Mouse (Mus musculus) cerebellum, postnatal 36 days (tissue): Measurements from ENCODE around the gene Dnal4.

Source experiments
- DNase-seq, 2 experiments: peaks; one replicate each; pipeline ENCODE4 v3.0.0; 2021 to 2022; ENCODE audit warnings: mixed read lengths in 2 of 2

Gene Dnal4

DNA sequence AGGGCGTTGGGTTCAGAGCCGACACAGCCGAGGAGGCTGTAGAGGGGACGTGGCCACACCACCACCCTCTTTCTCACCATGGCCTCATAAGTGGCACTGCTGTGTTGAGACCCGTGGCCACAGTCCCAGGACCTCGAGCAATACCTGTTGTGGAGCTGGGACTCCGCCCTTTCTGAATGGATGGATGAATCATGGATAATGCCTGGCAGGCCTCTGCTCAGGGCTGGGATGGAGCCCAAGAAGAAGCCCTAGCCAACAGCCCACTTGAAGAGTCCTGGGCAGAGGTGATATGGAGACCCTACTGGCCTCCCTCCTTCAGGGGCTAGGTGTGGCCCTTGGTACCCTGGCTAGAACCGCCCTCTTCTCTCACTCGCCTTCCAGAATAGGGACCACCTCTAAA lies 14.6 kb downstream of the Dnal4 start:
- DNase-seq: no peak

DNA sequence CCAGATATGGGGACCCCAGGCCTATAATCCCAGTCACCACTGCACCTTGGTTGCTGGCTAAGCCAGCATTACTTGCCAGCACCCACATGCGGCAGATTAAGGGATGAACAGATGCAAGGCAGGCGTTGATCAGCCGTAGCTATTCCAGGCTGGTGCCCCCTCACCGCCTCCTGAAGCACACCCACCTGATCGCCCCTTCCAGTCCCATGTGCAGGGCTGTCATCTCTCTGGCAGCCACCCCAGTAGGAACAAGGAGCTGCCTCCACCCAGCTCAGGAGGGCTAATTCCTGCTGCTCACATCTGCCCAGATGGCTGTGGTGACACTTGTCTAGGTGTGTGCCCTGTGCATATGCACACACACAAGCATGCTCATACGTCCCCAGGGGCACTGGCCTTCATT lies 16.7 kb downstream of the Dnal4 start:
- no peak for DNase-seq

DNA sequence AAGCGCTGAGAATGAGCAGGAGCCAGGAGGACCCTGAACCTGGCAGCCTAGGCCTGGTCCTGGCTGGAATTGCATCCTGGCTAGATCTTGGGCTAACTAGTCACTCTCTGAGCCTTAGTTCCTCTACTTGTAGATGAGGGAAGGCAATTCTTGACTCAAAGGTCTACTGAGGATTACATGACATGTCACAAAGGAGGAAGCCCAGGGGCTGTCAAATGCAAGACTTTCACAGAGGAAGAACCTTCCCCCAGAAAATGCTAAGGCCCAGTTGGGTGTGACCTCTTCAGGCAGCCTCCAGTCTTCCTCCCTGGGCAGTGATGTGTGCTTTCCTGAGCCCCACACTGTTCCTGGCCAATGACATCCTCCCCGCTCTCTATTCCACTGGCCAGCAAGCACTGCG lies 20.5 kb downstream of the Dnal4 start:
- no peak for DNase-seq

DNA sequence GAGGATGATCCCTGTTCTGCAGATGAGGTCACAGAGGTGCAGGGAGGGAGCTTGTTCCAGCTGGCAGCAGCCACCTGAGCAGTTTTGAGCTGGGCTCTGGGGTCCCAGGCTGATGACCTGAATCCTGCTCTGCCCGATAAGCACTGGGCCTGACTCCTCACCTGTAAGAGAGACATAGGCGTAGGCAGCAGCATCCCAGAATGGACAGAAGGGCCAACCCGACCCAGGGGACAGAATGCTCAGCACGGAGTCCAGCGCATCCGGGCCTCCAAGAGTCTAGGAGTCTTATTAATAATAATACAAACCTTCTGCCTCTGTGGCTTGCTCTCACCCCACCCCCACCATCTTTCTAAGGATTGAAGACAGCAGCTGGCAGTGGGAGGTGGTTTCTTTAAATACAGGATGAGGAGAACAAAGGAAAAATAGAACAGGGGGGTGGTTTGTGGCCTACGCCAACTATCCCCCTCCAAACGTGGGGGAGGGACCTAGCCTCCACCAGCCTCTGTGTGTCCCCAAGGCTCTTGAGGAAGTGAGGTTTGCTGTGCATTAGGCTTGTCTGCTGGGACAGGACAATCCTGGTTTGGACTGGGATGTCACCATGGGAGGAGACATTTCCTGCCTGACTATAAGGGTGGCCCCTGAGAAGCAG lies 21.5 kb downstream of the Dnal4 start:
- no peak for DNase-seq

DNA sequence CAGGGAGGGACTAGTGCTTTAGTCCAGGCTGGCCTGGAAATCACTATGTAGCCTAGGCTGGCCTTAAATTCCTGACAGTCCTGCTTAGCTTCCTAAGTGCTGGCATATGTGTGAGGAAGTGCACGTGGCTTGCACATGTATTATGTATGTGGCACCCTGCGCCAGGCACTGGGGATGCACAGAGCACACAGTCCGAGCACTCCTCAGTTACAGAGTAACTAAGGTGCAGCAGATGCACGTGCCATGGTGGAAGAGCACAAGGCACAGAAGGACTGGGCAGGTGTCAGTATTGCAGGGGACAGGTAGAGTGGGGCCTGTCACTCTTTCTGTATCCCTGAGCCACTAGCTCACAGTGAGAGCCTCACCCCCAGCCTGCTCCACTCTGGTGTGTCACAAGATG lies 22.5 kb downstream of the Dnal4 start:
- DNase-seq: no peak

DNA sequence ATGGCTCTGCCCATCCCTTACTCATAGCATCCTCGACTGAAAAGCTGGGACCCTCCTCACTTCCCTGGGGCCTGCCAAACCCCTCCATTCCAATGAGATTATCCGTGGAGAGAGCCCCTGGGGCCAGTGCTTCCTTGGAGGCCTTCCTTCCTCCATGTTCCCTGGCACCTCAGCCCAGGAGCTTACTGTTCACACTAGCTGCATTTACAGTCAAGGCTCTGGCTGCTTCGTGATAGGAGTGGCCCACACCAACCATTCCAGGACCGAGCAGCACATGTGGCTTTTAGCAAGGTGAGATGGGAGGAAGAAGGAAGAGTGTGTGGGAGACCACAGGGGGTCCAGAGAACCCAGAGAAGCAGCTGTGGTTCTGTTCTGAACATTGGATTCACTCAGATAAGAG lies 23.8 kb downstream of the Dnal4 start:
- DNase-seq: no peak

DNA sequence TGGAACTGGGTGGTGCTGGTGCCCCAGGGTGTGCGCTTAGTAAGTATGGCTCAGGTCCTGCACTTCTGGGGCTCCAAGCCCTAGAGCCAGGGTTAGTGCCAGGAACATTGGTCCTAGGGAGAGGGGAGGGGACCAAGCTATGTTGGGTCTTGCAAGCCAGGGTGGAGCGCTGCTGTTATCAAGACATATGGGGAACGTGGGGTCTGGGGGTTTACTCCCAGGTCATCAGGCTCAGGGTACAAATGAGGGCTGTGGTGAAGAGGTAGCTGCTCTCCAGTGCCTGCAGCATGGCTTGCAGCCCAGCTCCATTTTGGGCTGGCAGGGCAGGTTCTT lies 24.3 kb downstream of the Dnal4 start:
- no peak for DNase-seq

DNA sequence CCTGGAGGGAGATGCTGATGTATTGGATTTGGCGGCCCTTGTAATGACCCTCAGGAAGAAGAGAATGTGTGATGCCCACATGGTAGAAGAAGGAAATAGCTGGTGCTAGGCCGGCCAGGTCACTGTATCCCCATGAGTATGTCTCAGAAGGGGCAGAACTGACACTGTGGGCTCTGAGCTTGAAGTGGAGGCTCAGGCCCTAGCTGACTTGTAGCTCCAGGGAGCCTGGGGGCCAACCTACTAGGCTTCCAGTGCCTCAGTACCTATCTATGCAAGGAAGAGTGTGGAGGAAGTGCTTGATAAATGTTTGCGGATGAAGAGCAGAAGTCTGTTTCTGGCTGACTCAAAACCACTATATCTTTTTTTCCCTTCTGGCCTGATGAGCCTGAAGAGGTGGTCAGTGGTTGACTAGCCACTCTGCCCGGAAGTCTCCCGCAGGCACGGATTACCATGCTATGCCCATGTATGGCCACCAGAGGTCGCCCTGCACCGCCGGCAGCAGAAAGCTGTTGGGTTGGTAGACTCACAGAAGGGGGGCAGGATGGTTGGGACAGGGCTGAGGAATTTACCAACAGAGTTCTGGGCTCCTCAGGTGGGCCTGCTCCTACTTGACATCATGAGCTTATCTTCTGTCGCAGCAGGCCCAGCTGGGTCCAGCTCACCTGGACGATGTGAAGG lies 24.8 kb downstream of the Dnal4 start:
- peak; percentile 82 to 85 for DNase-seq

DNA sequence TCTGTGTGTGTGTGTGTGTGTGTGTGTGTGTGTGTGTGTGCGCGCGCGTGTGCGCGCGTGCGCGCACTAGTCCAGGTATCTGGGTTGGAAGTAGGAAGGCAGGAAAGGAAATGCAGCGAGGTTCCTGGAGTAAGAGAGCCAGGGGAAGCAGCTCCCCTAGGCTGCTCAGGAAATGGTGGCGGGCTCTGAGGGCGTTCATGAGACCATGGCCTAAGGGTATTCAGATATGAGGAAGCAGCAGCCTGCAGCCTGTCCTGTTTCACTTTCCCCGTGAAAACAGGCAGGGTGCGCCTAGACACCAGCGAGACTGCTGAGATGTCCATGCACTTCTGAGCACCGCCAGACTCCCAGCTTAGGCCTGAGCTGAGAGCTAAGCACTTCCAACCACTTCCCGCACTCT lies 25.9 kb downstream of the Dnal4 start:
- no peak for DNase-seq

DNA sequence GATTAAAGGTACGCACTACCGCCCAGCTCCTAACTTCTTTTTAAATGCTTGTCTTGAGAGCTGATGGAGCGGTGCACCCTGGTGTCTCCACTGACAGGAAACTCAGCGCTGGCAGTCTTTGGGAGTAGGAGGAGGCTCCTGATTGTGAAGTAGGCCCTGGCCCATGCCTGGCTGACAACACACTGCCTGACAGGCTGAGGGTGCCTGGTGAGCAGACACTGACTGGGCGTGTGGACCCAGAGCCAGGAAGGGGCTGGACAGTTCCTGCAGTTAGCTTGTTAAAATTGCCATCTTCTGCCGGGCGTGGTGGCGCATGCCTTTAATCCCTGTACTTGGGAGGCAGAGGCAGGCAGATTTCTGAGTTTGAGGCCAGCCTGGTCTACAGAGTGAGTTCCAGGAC lies 27.4 kb downstream of the Dnal4 start:
- DNase-seq: no peak

DNA sequence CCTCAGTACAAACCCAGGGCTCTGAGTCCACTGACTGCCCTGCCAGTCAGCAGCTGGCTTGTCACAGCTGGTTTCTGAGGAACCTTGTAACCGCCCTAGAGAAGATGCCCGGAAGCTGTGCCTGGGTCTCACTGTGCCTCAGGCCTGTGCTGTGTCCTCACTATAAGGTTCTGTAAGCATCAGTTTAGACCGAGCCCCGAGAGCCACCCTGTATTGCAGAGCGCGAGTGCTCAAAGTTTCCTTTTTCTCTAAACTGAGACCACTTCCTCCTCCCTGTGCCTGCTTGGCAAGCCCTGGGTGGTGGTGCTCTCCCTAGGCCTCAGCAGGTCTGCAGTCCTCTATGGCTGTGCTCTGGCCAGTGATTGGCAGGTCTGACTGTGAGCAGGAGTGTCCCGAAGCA lies 28.5 kb downstream of the Dnal4 start:
- no peak for DNase-seq

DNA sequence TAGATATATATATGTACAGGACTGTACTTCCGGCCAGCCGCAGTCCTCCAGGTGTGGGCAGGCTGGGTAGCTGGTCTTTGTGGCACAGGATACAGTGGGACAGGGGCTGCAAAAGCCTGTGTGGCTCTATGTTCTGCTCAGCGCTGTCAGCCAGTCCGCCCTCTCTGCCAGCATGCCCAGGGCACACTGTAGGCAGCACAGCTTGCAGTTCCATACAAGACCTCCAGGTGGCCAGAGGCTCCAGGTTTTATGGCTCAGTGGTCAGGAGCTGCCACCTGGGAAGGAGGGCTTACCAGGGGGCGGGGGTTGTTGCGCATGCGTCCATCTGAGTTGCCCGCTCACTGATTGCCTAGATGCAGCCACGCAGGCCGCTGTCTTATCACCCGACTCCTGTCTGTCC lies 29.7 kb downstream of the Dnal4 start:
- DNase-seq: peak in 1 of 2 experiments; percentile 45

DNA sequence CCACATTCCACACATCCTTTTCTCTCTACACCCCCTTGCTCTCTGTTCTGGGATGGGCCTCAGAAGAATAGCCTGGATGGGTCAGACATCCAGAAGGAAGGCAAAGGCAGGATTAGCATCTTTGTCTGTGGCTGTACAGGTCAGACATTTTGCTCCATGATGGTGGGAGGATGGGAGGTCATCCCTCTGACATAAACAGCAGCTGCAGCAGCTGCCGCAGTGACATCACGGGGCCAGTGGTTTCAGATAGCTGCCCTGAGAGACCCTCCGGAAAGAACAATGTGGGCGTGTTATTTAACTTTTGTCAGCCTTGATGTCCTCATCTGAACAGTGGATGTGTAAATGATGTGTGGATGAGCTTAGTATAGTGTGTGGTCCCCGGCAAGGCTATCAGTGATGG lies 31.8 kb downstream of the Dnal4 start:
- DNase-seq: no peak

DNA sequence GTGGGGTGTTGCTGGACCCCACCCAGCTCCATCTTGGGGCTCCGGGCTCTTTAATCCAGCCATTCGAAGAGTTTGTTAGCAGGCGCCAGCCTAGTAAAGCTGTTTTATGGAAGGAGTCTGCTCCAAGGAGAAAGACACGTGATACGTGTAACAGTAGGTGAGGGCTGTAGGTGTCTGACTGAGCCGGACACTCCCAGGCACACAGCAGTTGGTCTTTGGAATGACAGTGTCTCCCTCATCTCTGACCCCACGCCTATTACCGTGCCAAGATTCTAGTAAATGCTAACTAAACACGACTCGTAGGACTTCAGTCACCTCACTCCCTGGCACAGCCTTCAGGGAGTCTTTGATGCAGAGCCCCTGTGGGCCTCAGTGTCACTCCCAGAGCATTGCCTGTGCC lies 32.3 kb downstream of the Dnal4 start:
- DNase-seq: no peak

DNA sequence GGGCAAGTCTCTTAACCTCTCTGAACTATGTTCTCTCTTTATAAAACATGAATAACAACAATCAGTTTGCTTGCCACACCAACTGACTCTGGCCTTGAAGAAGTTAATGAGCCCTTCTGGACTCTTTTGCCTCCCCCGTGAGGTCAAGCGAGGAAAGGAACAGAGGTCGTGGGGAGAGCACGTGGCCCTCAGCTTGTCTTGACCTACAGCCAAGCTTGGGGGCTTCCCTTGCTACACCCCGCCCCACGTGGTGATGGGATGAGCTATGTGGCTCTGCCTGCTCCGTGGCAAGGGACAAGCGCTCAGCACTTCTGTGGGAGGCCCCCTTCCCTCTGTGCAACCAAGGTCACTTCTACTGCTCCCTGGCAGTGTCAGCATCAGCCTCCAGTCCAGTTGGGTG lies 32.9 kb downstream of the Dnal4 start:
- no peak for DNase-seq

DNA sequence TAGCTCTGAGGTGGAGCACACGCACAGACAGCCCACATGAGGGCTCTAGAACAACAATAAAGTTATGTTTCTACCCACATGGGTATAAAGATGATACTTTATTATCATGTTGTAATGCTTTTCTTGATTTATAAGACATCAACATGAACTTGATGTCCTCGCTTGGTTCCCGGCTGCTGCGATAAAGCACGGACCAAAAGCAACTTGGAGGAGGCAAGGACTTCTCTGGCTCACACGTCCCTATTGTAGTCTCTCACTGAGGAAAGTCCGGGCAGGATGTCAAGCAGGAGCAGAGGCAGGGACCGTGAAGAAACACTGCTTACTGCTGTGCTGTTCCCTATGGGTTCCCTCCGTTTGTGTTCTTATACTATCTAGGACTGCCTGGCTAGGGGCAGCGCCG lies 33.6 kb downstream of the Dnal4 start:
- no peak for DNase-seq

DNA sequence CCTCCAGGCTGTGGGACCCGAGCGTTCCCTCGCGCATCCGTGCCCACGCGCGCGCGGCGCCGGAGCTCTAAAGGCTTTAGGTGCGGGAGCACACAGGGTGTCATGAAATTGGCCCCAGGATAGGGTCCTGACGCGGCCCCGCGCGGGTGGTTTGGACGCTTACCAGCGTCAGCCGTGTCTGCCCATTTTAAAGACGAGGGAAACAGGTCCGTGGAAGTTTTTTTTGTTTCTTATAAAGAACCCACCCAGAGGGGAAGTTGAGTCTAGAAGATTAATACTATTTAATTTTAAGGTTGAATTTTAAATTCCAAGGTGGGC lies 35.0 kb downstream of the Dnal4 start:
- DNase-seq: no peak

DNA sequence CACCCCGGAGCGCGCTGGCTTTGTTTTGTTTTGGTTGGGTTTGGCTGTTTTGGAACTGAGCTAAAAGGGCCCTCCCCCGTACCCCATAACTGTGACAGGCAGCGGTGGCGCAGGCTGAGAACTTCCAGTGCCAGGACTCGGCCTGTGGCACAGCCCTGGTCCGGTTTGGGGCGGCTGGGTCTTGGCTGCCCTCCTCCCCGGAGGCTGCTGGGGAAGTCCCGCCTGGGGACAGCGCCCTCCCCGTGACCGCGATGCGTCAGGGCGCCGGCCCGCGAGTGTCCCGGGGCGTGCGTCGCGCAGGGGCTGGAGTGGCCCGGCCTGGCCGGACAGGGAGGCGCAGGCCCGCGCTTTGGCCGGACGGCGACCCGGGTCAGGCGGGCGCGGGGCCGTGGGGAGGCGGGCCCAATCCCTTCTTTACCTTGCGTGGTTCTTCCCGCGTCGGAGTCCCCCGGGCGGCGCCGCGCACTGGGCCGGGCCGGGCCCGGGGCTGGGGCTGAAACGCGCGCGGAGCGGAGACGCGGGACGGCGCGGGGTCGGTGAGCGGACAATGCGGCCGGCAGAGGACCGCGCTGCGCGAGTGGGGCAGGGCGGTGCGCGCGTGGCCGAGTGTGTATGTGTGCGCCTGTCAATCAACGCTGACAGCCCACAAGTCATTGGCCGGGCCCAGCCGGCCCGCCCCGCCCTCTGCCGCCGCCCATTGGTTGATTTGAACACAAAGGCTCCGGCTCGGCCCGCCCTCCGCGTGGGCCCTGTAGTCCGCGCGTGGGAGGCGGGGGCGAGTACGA lies 35.5 kb downstream of the Dnal4 start, which contains the start of gene Sun2:
Sun2 (minus strand) TSS at position 616 of the 785 bp plus-strand sequence.
- peak; percentile 93 to 96 for DNase-seq

DNA sequence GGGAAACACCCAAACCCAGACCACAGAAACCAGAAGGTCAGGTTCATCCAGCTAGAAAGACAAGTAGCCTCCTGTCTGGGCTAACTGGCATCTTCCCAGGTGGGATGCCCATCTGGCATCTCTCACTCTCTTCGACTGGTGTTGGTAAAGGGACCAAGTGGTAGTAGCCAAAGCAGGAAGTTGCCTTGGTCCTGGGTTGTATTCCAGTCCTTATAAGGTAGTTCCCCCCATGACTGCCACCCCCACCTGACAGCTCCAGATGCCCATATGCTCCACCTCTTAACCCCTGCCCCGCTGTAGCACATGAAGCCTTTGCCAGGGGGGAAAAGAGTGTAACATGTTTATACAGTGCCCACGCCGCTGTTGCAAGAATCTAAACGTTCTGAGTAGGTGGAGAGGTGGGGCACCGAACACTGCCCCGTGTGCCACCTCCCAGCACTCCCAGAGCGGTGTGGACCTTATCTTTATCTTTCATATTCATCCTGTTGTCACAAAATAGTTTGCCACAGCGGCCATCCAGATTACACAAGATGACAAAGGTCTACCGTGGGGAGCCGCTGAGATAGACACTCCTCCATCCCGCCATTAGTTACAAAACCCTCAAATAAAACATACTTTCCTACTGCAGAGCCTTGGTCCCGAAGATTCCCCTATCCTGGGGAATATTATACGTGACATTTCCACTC lies 36.3 kb downstream of the Dnal4 start:
- DNase-seq: peak in 1 of 2 experiments; percentile 41

DNA sequence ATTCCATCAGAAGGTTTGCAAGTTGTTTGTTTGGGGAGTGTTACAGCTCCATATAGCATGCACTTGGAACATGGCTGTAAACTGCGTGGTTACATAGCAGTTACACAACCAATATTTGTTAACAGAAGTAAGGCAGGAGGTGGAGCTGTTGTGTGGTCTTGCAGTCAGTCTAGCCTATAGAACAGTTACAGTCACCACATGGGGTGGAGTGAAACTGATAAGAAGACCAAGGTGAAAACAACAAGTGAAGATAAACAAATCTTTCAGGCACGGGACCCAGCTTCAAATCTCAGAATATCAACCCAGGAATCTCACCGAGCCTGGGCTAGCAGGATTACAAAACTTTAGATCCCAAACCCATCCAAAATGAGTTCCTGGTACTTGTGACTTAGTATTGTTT lies 36.9 kb downstream of the Dnal4 start:
- no peak for DNase-seq

DNA sequence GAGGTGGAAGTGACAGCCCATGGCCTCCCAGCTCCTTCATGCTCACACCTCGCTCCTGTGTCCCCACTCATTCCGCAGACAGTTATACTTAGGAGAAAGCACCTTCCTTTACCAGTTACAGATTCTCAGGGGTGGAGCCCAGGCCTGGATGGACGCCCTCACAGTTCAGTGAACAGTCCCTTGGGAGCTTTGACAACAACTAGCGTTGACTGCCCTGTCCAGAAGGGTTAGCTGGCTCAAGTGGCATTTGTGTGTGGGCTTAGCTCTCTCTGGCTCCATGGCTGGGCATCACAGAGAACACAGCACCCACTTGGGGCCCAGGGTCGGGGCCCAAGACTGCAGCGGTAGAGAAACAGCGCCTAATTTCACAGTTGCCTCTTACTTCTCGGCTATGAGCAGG lies 43.3 kb downstream of the Dnal4 start:
- DNase-seq: no peak

DNA sequence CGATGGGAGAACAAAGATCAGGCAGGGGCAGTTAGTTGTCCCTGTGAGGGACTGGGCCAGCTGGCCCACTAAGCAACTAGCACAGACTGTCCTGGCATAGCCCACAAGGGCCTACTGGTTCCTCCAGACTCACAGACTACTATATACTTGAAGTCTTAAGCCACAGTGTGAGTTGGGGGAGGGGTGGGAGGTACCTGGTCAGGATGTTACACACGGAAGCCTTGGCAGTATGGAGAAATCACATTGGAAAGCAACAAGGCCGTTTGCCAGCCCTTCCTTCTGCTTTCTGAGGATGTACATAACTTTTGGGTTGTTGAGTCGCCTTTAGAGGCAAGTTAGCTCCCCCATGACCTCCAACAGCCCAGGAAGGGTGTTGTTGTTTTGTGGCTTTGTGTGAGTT lies 44.0 kb downstream of the Dnal4 start:
- DNase-seq: no peak

DNA sequence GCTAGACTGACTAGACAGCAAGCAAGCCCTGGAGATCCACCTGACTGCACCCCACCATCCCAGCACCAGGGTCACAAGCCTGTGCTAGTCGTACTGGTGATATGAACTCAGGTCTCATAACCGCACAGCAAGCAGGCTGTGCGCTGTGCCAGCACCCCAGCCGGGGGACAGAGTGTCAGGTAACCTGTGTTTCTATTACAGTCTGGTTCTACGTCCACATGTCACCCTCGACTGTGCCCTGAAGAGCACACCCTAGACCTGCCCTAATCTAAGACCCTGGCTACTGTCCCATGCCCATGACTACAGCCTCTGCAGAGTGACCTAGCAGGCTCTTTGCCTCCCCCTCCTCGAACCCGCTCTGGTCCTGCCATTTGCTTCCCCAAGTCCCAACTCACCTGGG lies 44.5 kb downstream of the Dnal4 start:
- no peak for DNase-seq

DNA sequence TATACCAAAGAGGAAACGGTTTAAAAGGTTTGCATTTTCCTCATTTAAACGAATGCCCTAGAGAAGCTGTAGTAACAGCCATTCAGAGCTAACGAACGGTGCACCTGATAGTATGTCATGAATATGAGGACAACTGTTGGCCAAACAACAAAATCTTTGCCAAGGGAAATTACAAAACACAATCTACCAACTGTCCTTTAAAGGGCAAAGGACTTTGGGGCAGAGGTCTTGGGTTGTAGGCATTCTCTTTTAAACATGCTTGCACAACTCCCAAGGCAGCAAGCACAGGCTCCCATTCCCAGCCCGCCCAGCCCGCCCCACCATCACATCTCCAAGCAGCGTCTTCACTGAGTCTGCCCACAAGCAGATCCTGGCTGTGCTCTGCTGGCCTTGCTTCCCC lies 46.1 kb downstream of the Dnal4 start:
- no peak for DNase-seq
